Mouse (Mus musculus) thymus, adult 2 months (tissue): ENCODE data around the gene Tubgcp2. TPM values are rescaled to one million over a fixed set of nuclear protein-coding genes. Genes with fewer than 3 reads are reported as not detected.
A peak's percentile ranks its signal among the peaks of the same experiment; 100 is the strongest.

Experiments
- DNase-seq: peaks from one replicate; pipeline ENCODE4 v3.0.0; 2021
- H3K27ac ChIP-seq: fragments of 200-500 bp; 2 replicates; pipeline ENCODE4 v1.5.1; 2012; ENCODE audit warnings: low read length, control low read depth; ENCODE audit not compliant: control insufficient read depth, insufficient read depth
- H3K27me3 ChIP-seq: fragments of 200-500 bp; 2 replicates; pipeline ENCODE4 v1.6.1; 2012; ENCODE audit warnings: mild to moderate bottlenecking, low read length, moderate library complexity, mixed read lengths; ENCODE audit not compliant: control insufficient read depth, insufficient read depth
- H3K36me3 ChIP-seq: fragments of 200-500 bp; 2 replicates; pipeline ENCODE4 v1.6.1; 2012; ENCODE audit warnings: mild to moderate bottlenecking, low read length, moderate library complexity; ENCODE audit not compliant: control insufficient read depth, insufficient read depth
- H3K4me1 ChIP-seq: fragments of 200-500 bp; replicated peaks from 2 replicates; pipeline ENCODE4 v1.6.1; 2012; ENCODE audit warnings: low read length; ENCODE audit not compliant: control insufficient read depth, insufficient read depth
- H3K4me3 ChIP-seq: fragments of 200-500 bp; 2 replicates; pipeline ENCODE4 v1.5.1; 2012; ENCODE audit warnings: mild to moderate bottlenecking, low read length, control low read depth, moderate library complexity; ENCODE audit not compliant: control insufficient read depth, insufficient read depth
- CTCF ChIP-seq: fragments of 200-500 bp; IDR thresholded peaks from 2 replicates; pipeline ENCODE4 v1.5.1; 2012; ENCODE audit warnings: mild to moderate bottlenecking, control low read depth, low read length, moderate library complexity, borderline replicate concordance; ENCODE audit not compliant: control insufficient read depth, poor library complexity, insufficient read depth; ENCODE audit errors: extremely low read depth
- POLR2A ChIP-seq: fragments of 200-500 bp; IDR thresholded peaks from 2 replicates; pipeline ENCODE4 v1.6.1; 2012; ENCODE audit warnings: mild to moderate bottlenecking, low read length, control low read depth, moderate library complexity; ENCODE audit not compliant: control insufficient read depth, poor library complexity, insufficient read depth; ENCODE audit errors: extremely low read depth
- WGBS: fragments of 180-500 bp; shearing (Covaris S2); methylation state at CpG from one replicate; pipeline ENCODE4 v1.1.7; 2018; 5-methylcytosine and 5-hydroxymethylcytosine counted together
- polyA plus RNA-seq: library from polyadenylated mRNA; depleted of rRNA; stranded (reverse); fragments of >200 nt; gene quantifications from 2 replicates; pipeline ENCODE4 v1.2.3, GENCODE M21; 2012

Tubgcp2 gene
- polyA plus RNA-seq, 1 experiment, result 39.7 TPM

DNA sequence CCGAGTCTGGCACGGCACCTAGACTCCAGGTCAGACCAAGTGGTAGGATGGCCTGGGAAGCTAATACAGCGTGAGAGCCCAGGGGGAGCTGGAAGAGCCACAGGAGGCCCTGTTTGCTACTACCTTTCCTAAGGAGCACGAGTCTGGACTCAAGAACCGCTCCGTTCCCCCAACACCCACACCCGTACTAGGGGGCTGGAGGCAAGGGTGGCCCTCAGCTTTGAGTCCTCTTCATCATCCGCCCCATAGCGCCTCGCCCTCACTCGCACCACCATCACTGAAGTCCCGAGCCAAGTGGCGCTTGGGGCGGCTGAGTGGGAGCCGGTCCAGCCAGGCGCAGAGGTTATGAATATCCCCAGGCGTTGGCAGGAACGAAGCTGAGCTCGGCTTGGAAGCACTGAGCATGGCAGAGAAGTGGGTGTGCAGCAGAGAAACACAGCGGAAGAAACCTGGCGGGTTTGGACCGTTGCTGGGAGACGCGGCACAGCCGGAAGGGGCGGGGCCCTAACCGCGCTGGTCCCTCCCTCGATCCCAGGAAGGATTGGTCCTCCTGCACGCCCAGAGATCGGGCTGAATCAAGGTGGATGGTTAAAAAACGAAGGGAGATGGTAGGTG lies 58.1 kb downstream of the Tubgcp2 start, which contains the start of gene 6430531B16Rik:
Gene 6430531B16Rik (minus strand): TSS at position 478 of the 615 bp plus-strand sequence.
- Histone ChIP-seq H3K27me3 (no peaks in the 10 kb centered on the region), H3K27ac (no peak within 1 kb of the TSS), H3K4me3 (peak within 1 kb of the TSS; percentile 26), H3K4me1 (peaks cover 20% of the 10 kb centered on the region), H3K36me3 (no peaks in the 10 kb centered on the region)
- peak; percentile 83 for DNase-seq
- 13% methylated on average over 32 of the region's 32 CpGs for WGBS
- TF ChIP-seq POLR2A, result no peak
- TF ChIP-seq CTCF, result no peak

GRCm38 (mm10) chr7:139975471-139975870 lies 61.0 kb downstream of the Tubgcp2 start:
- no peaks in the 10 kb centered on the region for H3K36me3 ChIP-seq
- TF ChIP-seq CTCF (no peak), POLR2A (no peak)
- 91% methylated on average over 5 of the region's 5 CpGs for WGBS

GRCm38 (mm10) chr7:139974307-139974706 lies 62.2 kb downstream of the Tubgcp2 start:
- Histone ChIP-seq H3K4me1 (peaks cover 31% of the 10 kb centered on the region), H3K4me3 (no peak overlapping the region), H3K27ac (peak overlapping the region; percentile 26; the same call in 1 of the 2 replicates), H3K36me3 (no peaks in the 10 kb centered on the region), H3K27me3 (no peaks in the 10 kb centered on the region)
- no peak for TF ChIP-seq POLR2A
- 11% methylated on average over 10 of the region's 10 CpGs for WGBS
- no peak for DNase-seq

More at GRCm38 (mm10) chr7:139975471-139975870, 61.0 kb downstream of the Tubgcp2 start:
- no peak overlapping the region for H3K27ac ChIP-seq
- no peaks in the 10 kb centered on the region for H3K27me3 ChIP-seq
- no peak for DNase-seq
- peaks cover 31% of the 10 kb centered on the region for H3K4me1 ChIP-seq
- no peak overlapping the region for H3K4me3 ChIP-seq

GRCm38 (mm10) chr7:139972923-139973331 lies 63.5 kb downstream of the Tubgcp2 start:
- TF ChIP-seq CTCF (no peak), POLR2A (no peak)
- no peak overlapping the region for H3K4me3 ChIP-seq
- peaks cover 22% of the 10 kb centered on the region for H3K4me1 ChIP-seq
- DNase-seq, result no peak
- no peak overlapping the region for H3K27ac ChIP-seq
- H3K36me3 ChIP-seq, result no peaks in the 10 kb centered on the region
- H3K27me3 ChIP-seq, result no peaks in the 10 kb centered on the region

GRCm38 (mm10) chr7:139971436-139971835 lies 65.0 kb downstream of the Tubgcp2 start:
- Histone ChIP-seq H3K4me3 (no peak overlapping the region), H3K4me1 (peaks cover 22% of the 10 kb centered on the region), H3K27ac (peak overlapping the region; percentile 36; the same call in 1 of the 2 replicates), H3K36me3 (no peaks in the 10 kb centered on the region), H3K27me3 (no peaks in the 10 kb centered on the region)
- TF ChIP-seq CTCF (no peak), POLR2A (no peak)
- no peak for DNase-seq
- WGBS, result 15% methylated on average over 6 of the region's 6 CpGs

DNA sequence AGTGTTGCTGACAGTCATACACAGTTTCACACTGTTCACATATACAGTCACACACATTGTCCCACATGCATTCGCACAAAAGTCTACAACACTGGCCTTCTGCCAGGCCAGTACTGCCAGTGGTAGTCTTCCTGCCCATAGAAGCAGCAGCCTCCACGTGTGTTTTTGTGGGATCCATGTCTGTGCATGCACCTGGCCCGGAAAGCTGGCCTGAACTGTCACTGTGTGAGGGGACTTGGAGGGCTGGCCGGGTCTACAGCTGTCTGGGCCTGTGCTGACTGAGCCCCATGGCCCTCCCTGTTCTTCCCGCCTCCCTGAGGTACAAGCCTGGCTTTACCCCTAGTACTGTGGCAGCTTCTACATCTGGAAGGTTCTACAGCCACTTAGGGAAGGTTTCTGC lies 65.5 kb downstream of the Tubgcp2 start:
- no peak for TF ChIP-seq POLR2A
- TF ChIP-seq CTCF, result no peak
- Histone ChIP-seq H3K4me3 (no peak overlapping the region), H3K4me1 (peaks cover 22% of the 10 kb centered on the region), H3K36me3 (no peaks in the 10 kb centered on the region), H3K27me3 (no peaks in the 10 kb centered on the region), H3K27ac (0 out of 2 replicates have a peak overlapping the region, but pooled peaks have one; percentile 36)
- WGBS, result 19% methylated on average over 5 of the region's 5 CpGs
- no peak for DNase-seq
